Mouse (Mus musculus): ENCODE measurements around the gene Sema4d. TPM values are rescaled to one million over a fixed set of nuclear protein-coding genes. Genes with fewer than 3 reads are reported as not detected.

Sema4d gene
- polyA plus RNA-seq, 1 experiment from 2014 or later = 7.1 TPM

DNA sequence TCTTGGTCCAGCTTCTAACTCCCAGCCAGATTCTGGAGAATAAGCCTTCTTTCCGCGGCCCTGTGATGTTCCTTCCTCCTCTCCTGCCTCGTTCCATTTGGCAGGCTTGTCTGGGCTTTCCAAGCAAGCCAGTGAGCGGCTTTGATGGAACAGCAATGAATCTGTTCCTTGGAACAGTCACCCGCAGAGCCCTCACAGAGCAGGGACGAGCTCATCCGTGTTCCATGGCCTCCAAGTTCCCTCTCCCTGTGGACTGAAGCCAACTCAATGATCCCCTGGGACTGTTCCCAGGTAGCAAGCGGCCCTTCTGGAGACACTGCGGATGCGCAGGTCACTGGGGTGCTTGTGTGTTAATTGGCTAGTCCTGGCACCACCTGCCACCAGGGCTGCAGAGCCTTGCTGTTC, 21.7 kb downstream of the Sema4d start:
- no peak for ATAC-seq
- 89% methylated on average over 10 of the region's 10 CpGs for WGBS
- Histone ChIP-seq H3K4me3 (replicated peaks) (no peak overlapping the region), H3K27me3 (no peaks in the 10 kb centered on the region), H3K27ac (no peak overlapping the region), H3K4me2 (replicated peaks) (no peak overlapping the region), H3K4me1 (replicated peaks) (peaks cover 3% of the 10 kb centered on the region), H3K9me3 (no peaks in the 10 kb centered on the region), H3K9ac (replicated peaks) (no peak overlapping the region), H3K36me3 (no peaks in the 10 kb centered on the region)

- Histone ChIP-seq H3K4me3 (replicated peaks) (no peak overlapping the region), H3K27me3 (no peaks in the 10 kb centered on the region), H3K4me1 (replicated peaks) (no peaks in the 10 kb centered on the region; the same call in 1 of the 2 replicates), H3K9me3 (no peaks in the 10 kb centered on the region), H3K4me2 (replicated peaks) (no peak overlapping the region), H3K27ac (no peak overlapping the region), H3K9ac (replicated peaks) (no peak overlapping the region), H3K36me3 (no peaks in the 10 kb centered on the region)
- 93% methylated on average over 14 of the region's 14 CpGs for WGBS
- no peak for ATAC-seq
Measured at GRCm38 (mm10) chr13:51770647-51771427, 22.7 kb downstream of the Sema4d start.

DNA sequence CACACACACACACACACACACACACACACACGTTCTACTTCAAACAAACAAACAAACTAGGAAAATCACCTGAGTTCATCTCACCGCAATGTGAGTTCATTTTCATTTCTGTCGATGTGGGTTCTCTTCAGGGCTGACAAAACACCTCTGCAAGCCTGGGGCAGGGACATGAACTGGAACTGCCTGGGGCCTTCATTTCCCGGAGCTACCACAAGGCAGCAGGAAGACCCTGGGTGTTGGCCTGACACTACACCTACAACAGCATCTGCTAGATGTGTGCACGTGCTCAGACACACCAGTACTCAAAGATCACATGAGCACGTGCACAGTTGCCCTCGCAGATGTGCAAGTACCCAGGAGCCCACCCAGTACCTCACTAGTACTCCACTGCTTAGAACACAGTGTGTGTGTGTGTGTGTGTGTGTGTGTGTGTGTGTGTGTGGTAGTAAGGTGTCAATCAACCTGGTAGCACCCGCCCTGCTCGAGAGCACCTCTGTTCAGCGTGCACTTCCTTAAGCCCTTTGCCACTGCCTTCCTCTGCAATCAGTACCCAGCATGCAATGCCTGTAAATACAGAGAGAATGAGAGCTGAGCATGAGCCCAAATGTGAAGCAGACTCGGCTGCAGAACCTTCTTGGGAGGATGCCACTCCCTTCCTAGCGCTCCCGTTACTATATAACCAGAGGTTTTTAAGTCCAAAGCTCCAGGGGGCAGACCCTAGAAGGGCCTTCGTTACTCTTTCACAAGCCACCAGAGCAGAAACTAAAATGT, 25.4 kb downstream of the Sema4d start:
- no peaks in the 10 kb centered on the region for H3K27me3 ChIP-seq
- H3K4me2 ChIP-seq (replicated peaks) = no peak overlapping the region
- H3K4me1 ChIP-seq (replicated peaks) = no peaks in the 10 kb centered on the region; the same call in 1 of the 2 replicates
- H3K4me3 ChIP-seq (replicated peaks) = no peak overlapping the region
- ATAC-seq = no peak
- H3K36me3 ChIP-seq = no peaks in the 10 kb centered on the region
- H3K9me3 ChIP-seq = no peaks in the 10 kb centered on the region
- no peak overlapping the region for H3K9ac ChIP-seq (replicated peaks)
- no peak overlapping the region for H3K27ac ChIP-seq
- 82% methylated on average over 14 of the region's 14 CpGs for WGBS

DNA sequence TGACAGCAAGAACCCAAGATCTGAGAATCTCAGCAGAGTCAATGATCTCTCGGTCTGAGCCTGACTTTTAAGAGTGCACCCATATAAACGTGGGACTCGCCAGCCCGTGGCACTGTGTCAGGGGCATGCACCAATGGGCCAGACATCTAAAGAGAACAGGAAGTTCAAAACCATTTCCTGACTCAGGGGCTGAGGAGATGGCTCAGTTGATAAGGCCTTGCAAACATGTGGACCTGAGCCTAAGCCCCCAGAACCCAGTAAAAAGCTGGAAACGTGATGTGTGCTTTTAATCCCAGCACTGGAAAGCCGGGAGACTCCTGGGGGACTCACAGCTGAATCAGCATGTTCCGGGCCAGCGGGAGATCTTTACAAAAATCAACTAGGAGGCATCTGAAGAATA, 26.0 kb downstream of the Sema4d start:
- Histone ChIP-seq H3K4me1 (replicated peaks) (peaks cover 2% of the 10 kb centered on the region; the same call in 1 of the 2 replicates), H3K27ac (no peak overlapping the region), H3K27me3 (no peaks in the 10 kb centered on the region), H3K9me3 (no peaks in the 10 kb centered on the region), H3K36me3 (no peaks in the 10 kb centered on the region), H3K4me2 (replicated peaks) (no peak overlapping the region), H3K4me3 (replicated peaks) (no peak overlapping the region), H3K9ac (replicated peaks) (no peak overlapping the region)
- ATAC-seq = no peak
- WGBS = 77% methylated on average over 8 of the region's 8 CpGs

DNA sequence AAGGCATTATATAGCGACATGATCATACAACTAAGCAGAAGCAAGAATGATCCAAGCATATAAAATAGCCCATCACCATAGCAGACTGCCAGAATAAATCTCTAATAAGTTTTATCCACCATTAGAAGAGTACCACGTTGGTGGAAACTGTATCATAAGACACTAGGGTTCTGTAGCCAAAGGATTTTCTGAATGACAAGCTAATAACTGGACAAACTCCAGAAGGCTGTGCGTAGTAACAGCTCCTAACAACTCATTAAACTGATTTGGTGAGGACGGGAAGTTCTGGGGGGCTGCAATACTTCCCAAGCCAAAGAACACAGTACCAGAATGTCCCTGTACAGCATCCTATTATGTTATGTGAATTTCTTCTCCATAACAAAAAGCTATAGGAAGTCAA, 26.8 kb downstream of the Sema4d start:
- Histone ChIP-seq H3K9me3 (no peaks in the 10 kb centered on the region), H3K27me3 (no peaks in the 10 kb centered on the region), H3K9ac (replicated peaks) (no peak overlapping the region), H3K4me2 (replicated peaks) (no peak overlapping the region), H3K36me3 (no peaks in the 10 kb centered on the region), H3K4me1 (replicated peaks) (peaks cover 6% of the 10 kb centered on the region), H3K27ac (no peak overlapping the region), H3K4me3 (replicated peaks) (no peak overlapping the region)
- no peak for ATAC-seq
- WGBS = 92% methylated on average over 4 of the region's 4 CpGs

DNA sequence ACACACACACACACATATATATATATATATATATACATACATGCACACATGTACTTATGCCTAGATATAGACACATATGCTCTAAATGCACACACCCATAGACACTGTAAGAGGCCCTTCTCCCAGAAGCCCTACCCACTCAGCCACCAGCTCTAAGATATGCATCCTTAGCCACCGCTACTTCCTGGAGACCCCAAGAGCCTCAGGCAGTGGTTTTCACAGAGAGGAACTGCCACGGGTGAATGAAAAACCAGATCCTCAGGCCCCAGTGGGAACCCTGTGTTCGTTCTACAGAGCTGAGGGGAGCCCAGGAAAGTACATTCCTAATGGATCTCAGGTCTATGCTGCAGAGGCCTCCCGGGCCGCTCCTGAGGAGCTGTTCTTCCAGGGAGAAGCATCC, 28.2 kb downstream of the Sema4d start:
- H3K36me3 ChIP-seq = no peaks in the 10 kb centered on the region
- no peak overlapping the region for H3K9ac ChIP-seq (replicated peaks)
- no peak overlapping the region for H3K4me3 ChIP-seq (replicated peaks)
- H3K27ac ChIP-seq = no peak overlapping the region
- 84% methylated on average over 5 of the region's 5 CpGs for WGBS
- H3K4me2 ChIP-seq (replicated peaks) = no peak overlapping the region
- H3K9me3 ChIP-seq = no peaks in the 10 kb centered on the region
- H3K27me3 ChIP-seq = no peaks in the 10 kb centered on the region
- H3K4me1 ChIP-seq (replicated peaks) = peaks cover 17% of the 10 kb centered on the region
- ATAC-seq = no peak

GRCm38 (mm10) chr13:51763019-51763698, 30.4 kb downstream of the Sema4d start:
- no peaks in the 10 kb centered on the region for H3K9me3 ChIP-seq
- H3K27ac ChIP-seq = no peak overlapping the region
- H3K9ac ChIP-seq (replicated peaks) = no peak overlapping the region
- no peak for ATAC-seq
- no peak overlapping the region for H3K4me3 ChIP-seq (replicated peaks)
- H3K4me2 ChIP-seq (replicated peaks) = no peak overlapping the region
- H3K27me3 ChIP-seq = no peaks in the 10 kb centered on the region
- no peaks in the 10 kb centered on the region for H3K36me3 ChIP-seq
- H3K4me1 ChIP-seq (replicated peaks) = peaks cover 17% of the 10 kb centered on the region
- WGBS = 88% methylated on average over 12 of the region's 12 CpGs

GRCm38 (mm10) chr13:51761186-51761813, 32.2 kb downstream of the Sema4d start:
- Histone ChIP-seq H3K4me3 (replicated peaks) (no peak overlapping the region), H3K27me3 (no peaks in the 10 kb centered on the region), H3K27ac (peak overlapping the region; percentile 42), H3K4me2 (replicated peaks) (no peak overlapping the region), H3K4me1 (replicated peaks) (peaks cover 22% of the 10 kb centered on the region), H3K9ac (replicated peaks) (no peak overlapping the region), H3K9me3 (no peaks in the 10 kb centered on the region), H3K36me3 (no peaks in the 10 kb centered on the region)
- ATAC-seq = peak; percentile 68
- 14% methylated on average over 10 of the region's 10 CpGs for WGBS

DNA sequence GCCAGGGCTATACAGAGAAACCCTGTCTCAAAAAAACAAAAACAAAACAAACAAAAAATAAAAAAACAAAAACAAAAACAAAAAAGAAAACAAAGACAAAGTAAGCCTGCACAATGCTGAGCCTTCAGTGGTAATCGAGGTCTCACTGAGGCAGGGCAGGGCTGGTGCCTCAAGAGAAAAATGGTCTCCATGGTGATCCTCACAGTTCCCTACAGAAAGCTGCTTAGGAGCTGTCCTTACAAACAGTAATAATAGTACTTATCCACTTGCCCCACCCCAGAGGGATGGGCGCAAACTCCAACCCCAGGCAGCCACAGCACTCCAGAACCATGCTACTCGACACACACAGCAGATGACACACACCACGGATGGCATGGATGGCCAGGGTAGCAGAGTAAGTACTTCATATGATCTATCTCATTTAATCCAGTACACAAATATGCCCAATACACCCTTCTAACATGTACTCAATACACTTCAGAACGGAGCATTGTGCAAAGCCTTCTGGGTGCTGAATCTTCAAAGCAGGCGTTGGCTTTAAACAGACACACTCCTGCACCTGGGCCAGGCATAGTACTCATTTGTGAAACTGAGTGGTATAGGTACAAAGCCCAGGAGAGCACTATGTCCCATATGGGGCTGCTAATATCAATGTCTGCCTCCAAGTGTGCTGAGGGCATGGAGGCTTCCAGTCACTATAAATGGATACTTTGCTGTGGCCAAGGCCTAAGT, 34.1 kb downstream of the Sema4d start:
- no peak overlapping the region for H3K4me2 ChIP-seq (replicated peaks)
- ATAC-seq = no peak

DNA sequence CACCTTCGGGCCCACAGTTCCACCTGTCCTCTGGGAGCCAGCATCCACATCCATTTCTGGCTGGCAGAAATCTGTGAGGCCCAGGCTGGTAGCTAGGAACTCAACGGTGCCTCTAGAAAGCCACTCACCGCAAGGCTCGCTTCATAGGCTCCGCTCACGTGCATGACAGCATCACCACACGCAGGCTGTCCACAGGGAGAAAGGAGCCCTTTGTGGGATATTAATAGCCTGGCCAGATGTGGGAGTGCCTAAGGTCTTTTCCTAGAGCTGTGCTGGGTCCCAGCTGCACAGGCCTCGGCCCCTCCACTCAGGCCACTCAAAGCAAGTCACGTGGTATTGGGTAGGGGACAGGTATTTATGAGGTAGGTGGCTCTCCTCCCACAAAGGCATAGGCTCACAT, 35.1 kb downstream of the Sema4d start:
- H3K27me3 ChIP-seq = no peaks in the 10 kb centered on the region
- no peak overlapping the region for H3K4me2 ChIP-seq (replicated peaks)
- ATAC-seq = no peak
- 78% methylated on average over 9 of the region's 9 CpGs for WGBS
- H3K36me3 ChIP-seq = no peaks in the 10 kb centered on the region
- no peaks in the 10 kb centered on the region for H3K9me3 ChIP-seq
- no peak overlapping the region for H3K9ac ChIP-seq (replicated peaks)
- H3K27ac ChIP-seq = no peak overlapping the region
- H3K4me3 ChIP-seq (replicated peaks) = no peak overlapping the region
- H3K4me1 ChIP-seq (replicated peaks) = peaks cover 34% of the 10 kb centered on the region

More for the DNA sequence above, 34.1 kb downstream of the Sema4d start:
- H3K4me3 ChIP-seq (replicated peaks) = no peak overlapping the region
- 84% methylated on average over 6 of the region's 6 CpGs for WGBS
- peaks cover 25% of the 10 kb centered on the region for H3K4me1 ChIP-seq (replicated peaks)
- no peaks in the 10 kb centered on the region for H3K9me3 ChIP-seq
- no peak overlapping the region for H3K27ac ChIP-seq
- H3K36me3 ChIP-seq = no peaks in the 10 kb centered on the region
- no peaks in the 10 kb centered on the region for H3K27me3 ChIP-seq
- H3K9ac ChIP-seq (replicated peaks) = no peak overlapping the region

DNA sequence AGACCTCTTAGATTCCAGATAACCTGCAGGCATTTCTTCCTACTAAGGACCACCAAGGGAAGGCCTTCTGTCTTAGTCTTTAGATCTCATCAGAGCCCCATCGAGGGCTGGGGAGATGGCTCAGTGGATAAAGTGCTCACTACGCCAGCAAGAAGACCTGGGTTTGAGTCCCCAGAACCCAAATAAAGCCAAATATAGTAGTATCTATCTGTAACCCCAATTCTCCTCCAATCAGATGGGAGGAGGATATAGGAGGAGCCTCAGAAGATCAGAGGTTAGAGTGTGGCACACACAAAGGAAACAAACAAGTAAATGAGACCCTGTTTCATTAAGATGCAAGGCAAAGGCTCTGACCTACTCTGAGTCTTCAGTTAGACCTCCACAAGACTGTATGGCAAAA, 36.4 kb downstream of the Sema4d start:
- no peak for ATAC-seq
- Histone ChIP-seq H3K4me2 (replicated peaks) (no peak overlapping the region), H3K9me3 (no peaks in the 10 kb centered on the region), H3K27ac (no peak overlapping the region), H3K4me1 (replicated peaks) (peaks cover 44% of the 10 kb centered on the region), H3K9ac (replicated peaks) (no peak overlapping the region), H3K4me3 (replicated peaks) (no peak overlapping the region), H3K27me3 (no peaks in the 10 kb centered on the region), H3K36me3 (no peaks in the 10 kb centered on the region)
- WGBS = 70% methylated on average over 2 of the region's 2 CpGs

All from midbrain, embryonic 13.5 days (tissue).